Mouse (Mus musculus): ENCODE results near the gene Prkd2. TPM values are rescaled to one million over a fixed set of nuclear protein-coding genes. Genes with fewer than 3 reads are reported as not detected.

The Prkd2 gene
- total and polyA plus RNA-seq, 3 experiments = 9.8 to 39.0 (median 18.0) TPM

- Histone ChIP-seq H3K9ac (ENCODE audit: insufficient read depth, low read depth) (no peak overlapping the region), H3K27ac (ENCODE audit: insufficient read depth, low read depth) (no peak overlapping the region), H3K27me3 (replicated peaks) (no peaks in the 10 kb centered on the region), H3K79me2 (replicated peaks; ENCODE audit: control insufficient read depth, extremely low read depth, insufficient read depth, poor library complexity, severe bottlenecking) (peaks cover 21% of the 10 kb centered on the region), H3K4me3 (replicated peaks in 1 of 3; ENCODE audit: low read depth in 2 of 3, low read length in 2 of 3, poor library complexity in 1 of 3) (no peak overlapping the region), H3K36me3 (replicated peaks in 1 of 2; ENCODE audit: control insufficient read depth in 1 of 2, insufficient read depth in 1 of 2, low read length in 1 of 2) (peaks cover 62 to 93% of the 10 kb centered on the region in 2 experiments), H3K4me1 (ENCODE audit: control insufficient read depth in 1 of 2, insufficient read depth in 2 of 2) (peaks cover 0 to 31% of the 10 kb centered on the region in 2 experiments; a peak in 2 of 4 replicates), H3K4me2 (ENCODE audit: insufficient read depth, low read depth, poor library complexity, severe bottlenecking) (no peak overlapping the region), H3K9me3 (replicated peaks; ENCODE audit: low read length) (no peaks in the 10 kb centered on the region)
- DNase-seq (ENCODE audit: extremely low read depth) = no peak
- in situ Hi-C loops (cut with MboI; ENCODE audit: low pct_ligation_motif_present, low pct_unique_long_range_greater_than_20kb, low sequenced_read_pairs) = no loop called here
- TF ChIP-seq TCF12 (IDR thresholded peaks at IDR 0.05; ENCODE audit: low read depth, low read length) (no peak), USF1 (IDR thresholded peaks at IDR 0.05; ENCODE audit: low read depth, low read length) (no peak), ZKSCAN1 (IDR thresholded peaks at IDR 0.05; ENCODE audit: borderline replicate concordance, low read depth, low read length) (no peak), E2F4 (IDR thresholded peaks at IDR 0.05; ENCODE audit: insufficient replicate concordance, low read depth, low read length) (no peak), GABPA (IDR thresholded peaks at IDR 0.05; ENCODE audit: insufficient replicate concordance, low read depth, low read length) (no peak), RCOR1 (conservative IDR thresholded peaks at IDR 0.05; ENCODE audit: low read depth, low read length) (no peak), JUN (IDR thresholded peaks at IDR 0.05; ENCODE audit: insufficient read depth, low read depth, low read length) (no peak), POLR2AphosphoS2 (IDR thresholded peaks at IDR 0.05; ENCODE audit: low read depth, low read length) (no peak), USF2 (conservative IDR thresholded peaks at IDR 0.05; ENCODE audit: low read depth, low read length) (no peak), KAT2A (IDR thresholded peaks at IDR 0.05; ENCODE audit: insufficient replicate concordance, low read length) (no peak), IRF4 (IDR thresholded peaks at IDR 0.05; ENCODE audit: low read depth, low read length) (no peak), HCFC1 (IDR thresholded peaks at IDR 0.05; ENCODE audit: low read depth, low read length) (no peak), MEF2A (IDR thresholded peaks at IDR 0.05; ENCODE audit: borderline replicate concordance, low read depth, low read length) (no peak)
- dilution Hi-C loops (cut with MboI; ENCODE audit: extremely low pct_ligation_motif_present, extremely low pct_unique_long_range_greater_than_20kb, low sequenced_read_pairs) = no loop called here
These were observed 73.9 kb downstream of the Prkd2 start for GRCm38 (mm10) chr7:16916342-16917265.

- Histone ChIP-seq H3K9me3 (replicated peaks; ENCODE audit: low read length) (no peaks in the 10 kb centered on the region), H3K9ac (ENCODE audit: insufficient read depth, low read depth) (no peak overlapping the region), H3K36me3 (replicated peaks in 1 of 2; ENCODE audit: control insufficient read depth in 1 of 2, insufficient read depth in 1 of 2, low read length in 1 of 2) (peaks cover 62 to 95% of the 10 kb centered on the region in 2 experiments), H3K4me2 (ENCODE audit: insufficient read depth, low read depth, poor library complexity, severe bottlenecking) (no peak overlapping the region), H3K79me2 (replicated peaks; ENCODE audit: control insufficient read depth, extremely low read depth, insufficient read depth, poor library complexity, severe bottlenecking) (peaks cover 29% of the 10 kb centered on the region), H3K4me3 (replicated peaks in 1 of 3; ENCODE audit: low read depth in 2 of 3, low read length in 2 of 3, poor library complexity in 1 of 3) (no peak overlapping the region), H3K4me1 (ENCODE audit: control insufficient read depth in 1 of 2, insufficient read depth in 2 of 2) (peaks cover 2 to 34% of the 10 kb centered on the region in 2 experiments), H3K27ac (ENCODE audit: insufficient read depth, low read depth) (no peak overlapping the region), H3K27me3 (replicated peaks) (no peaks in the 10 kb centered on the region)
- TF ChIP-seq JUND (conservative IDR thresholded peaks at IDR 0.05; ENCODE audit: low read depth, low read length) (no peak), ZMIZ1 (IDR thresholded peaks at IDR 0.05; ENCODE audit: low read depth, low read length) (no peak), MAFK (IDR thresholded peaks at IDR 0.05; ENCODE audit: insufficient replicate concordance, low read length) (no peak), MAX (IDR thresholded peaks at IDR 0.05; ENCODE audit: low read length) (no peak), KAT2A (IDR thresholded peaks at IDR 0.05; ENCODE audit: insufficient replicate concordance, low read length) (no peak), TCF12 (IDR thresholded peaks at IDR 0.05; ENCODE audit: low read depth, low read length) (no peak), UBTF (IDR thresholded peaks at IDR 0.05; ENCODE audit: low read depth, low read length) (no peak), ZC3H11A (IDR thresholded peaks at IDR 0.05; ENCODE audit: low read depth, low read length) (no peak), MYC (IDR thresholded peaks at IDR 0.05; ENCODE audit: low read depth, low read length) (no peak), JUN (IDR thresholded peaks at IDR 0.05; ENCODE audit: insufficient read depth, low read depth, low read length) (no peak), ELF1 (IDR thresholded peaks at IDR 0.05; ENCODE audit: low read depth, low read length) (no peak), CHD2 (IDR thresholded peaks at IDR 0.05; ENCODE audit: low read length) (no peak), CHD1 (IDR thresholded peaks at IDR 0.05; ENCODE audit: low read depth, low read length) (no peak)
- dilution Hi-C loops (cut with MboI; ENCODE audit: extremely low pct_ligation_motif_present, extremely low pct_unique_long_range_greater_than_20kb, low sequenced_read_pairs) (no loop called here), in situ Hi-C loops (cut with MboI; ENCODE audit: low pct_ligation_motif_present, low pct_unique_long_range_greater_than_20kb, low sequenced_read_pairs) (no loop called here)
- DNase-seq (ENCODE audit: extremely low read depth) = no peak
These were observed 74.7 kb downstream of the Prkd2 start for GRCm38 (mm10) chr7:16917447-16917846.
